Comparison of ENCODE assay signal across 24 mouse cellular contexts in genomic region chr6:121356041-121356440, GRCm38 (mm10). TPM values are rescaled to one million over a fixed set of nuclear protein-coding genes. Genes with fewer than 3 reads are reported as not detected.
DNase-seq lines count a peak whose midpoint lies in the region; ATAC-seq and TF ChIP-seq lines count a peak whose summit lies in the region.
"Had no signal": no experiment of that assay in that cellular context is flagged by ENCODE, and none has a peak within 500 bp of the region (broad histone marks: within the 10 kb centered on the region; RNA-seq: fewer than 3 reads in every experiment).

No protein-coding gene starts in this region.

- peak; percentile 54 for DNase-seq in gastrocnemius, adult 18-20 months (ENCODE audit: low spot score)
- no peak for DNase-seq in gastrocnemius, postnatal 25 days
- peak; percentile 95 for DNase-seq in heart, adult 11 months
- no peak for DNase-seq in heart, adult 8-10 months (ENCODE audit: low spot score)
- no peak for DNase-seq in liver, postnatal 0 days
- DNase-seq in liver, embryonic 11.5 days (ENCODE audit: low spot score), result no peak
- DNase-seq: adrenal gland, adult 8-10 months; adrenal gland, postnatal 14 days; adrenal gland, postnatal 36 days; B cell, adult 2 months; cerebellum, adult 11-12 months; cerebellum, adult 2 months; cerebellum, adult 9-10 months; cerebellum, postnatal 10 days; cerebellum, postnatal 25 days had no signal

- H3K4me3 ChIP-seq in liver, postnatal 0 days (ENCODE audit: low read depth, low read length), result no peak overlapping the region
- H3K4me3 ChIP-seq in liver, embryonic 11.5 days (ENCODE audit: low read depth, low read length), result no peak overlapping the region
- H3K4me3 ChIP-seq: embryonic facial prominence, embryonic 10.5 days; embryonic facial prominence, embryonic 12.5 days; forebrain, embryonic 13.5 days; forebrain, embryonic 15.5 days had no signal

- no peaks in the 10 kb centered on the region for H3K4me1 ChIP-seq in liver, postnatal 0 days (ENCODE audit: insufficient read depth)
- no peaks in the 10 kb centered on the region for H3K4me1 ChIP-seq in liver, embryonic 11.5 days (replicated peaks; ENCODE audit: control insufficient read depth, insufficient read depth, low read length)
- H3K4me1 ChIP-seq: embryonic facial prominence, embryonic 10.5 days; embryonic facial prominence, embryonic 12.5 days had no signal

- H3K27ac ChIP-seq in liver, postnatal 0 days (ENCODE audit: low read depth), result no peak overlapping the region
- H3K27ac ChIP-seq in liver, embryonic 11.5 days (ENCODE audit: low read depth, low read length), result no peak overlapping the region
- H3K27ac ChIP-seq: embryonic facial prominence, embryonic 10.5 days; embryonic facial prominence, embryonic 12.5 days; forebrain, embryonic 13.5 days; forebrain, embryonic 15.5 days had no signal

- no peak for ATAC-seq in liver, postnatal 0 days
- no peak for ATAC-seq in liver, embryonic 11.5 days (replicated peaks; ENCODE audit: low FRiP score)
- ATAC-seq: activated CD4-positive, CD25-positive, alpha-beta regulatory T cell, adult 4 months; CD4-positive, CD25-positive, alpha-beta regulatory T cell, adult 4 months; forebrain, embryonic 13.5 days; forebrain, embryonic 15.5 days; Patski had no signal

- H3K36me3 ChIP-seq in liver, postnatal 0 days (replicated peaks; ENCODE audit: insufficient read depth, low read length), result peaks cover 8% of the 10 kb centered on the region; the same call in 1 of the 2 replicates
- H3K36me3 ChIP-seq in liver, embryonic 11.5 days (ENCODE audit: control insufficient read depth, insufficient read depth, low read length), result no peaks in the 10 kb centered on the region
- H3K36me3 ChIP-seq: embryonic facial prominence, embryonic 10.5 days; embryonic facial prominence, embryonic 12.5 days; forebrain, embryonic 15.5 days; G1E had no signal

- WGBS in liver, postnatal 0 days (ENCODE audit: insufficient replicate concordance), result 84% methylated on average over 1 of the region's 1 CpGs
- WGBS in liver, embryonic 11.5 days, result 56% methylated on average over 1 of the region's 1 CpGs

- TF ChIP-seq CTCF in liver, postnatal 0 days (IDR thresholded peaks at IDR 0.05; ENCODE audit: low read depth), result no peak

- H3K4me2 ChIP-seq in liver, postnatal 0 days (ENCODE audit: low read depth, low read length), result no peak overlapping the region
- H3K4me2 ChIP-seq in liver, embryonic 11.5 days, result no peak overlapping the region
- H3K4me2 ChIP-seq: embryonic facial prominence, embryonic 12.5 days; forebrain, embryonic 13.5 days; forebrain, embryonic 15.5 days had no signal

- 0 out of 2 replicates have a peak, but pooled peaks have one; percentile 36 for TF ChIP-seq EP300 in liver, postnatal 0 days (IDR thresholded peaks at IDR 0.05; ENCODE audit: low read depth)

- H3K27me3 ChIP-seq in liver, postnatal 0 days (ENCODE audit: insufficient read depth, low read length), result no peaks in the 10 kb centered on the region
- no peaks in the 10 kb centered on the region for H3K27me3 ChIP-seq in liver, embryonic 11.5 days (replicated peaks; ENCODE audit: control insufficient read depth, insufficient read depth, low read length)
- H3K27me3 ChIP-seq: CH12.LX; embryonic facial prominence, embryonic 12.5 days; forebrain, embryonic 15.5 days had no signal

- no peak overlapping the region for H3K9ac ChIP-seq in liver, postnatal 0 days (replicated peaks)
- no peak overlapping the region for H3K9ac ChIP-seq in liver, embryonic 11.5 days (ENCODE audit: low read depth, low read length)
- H3K9ac ChIP-seq: embryonic facial prominence, embryonic 12.5 days; forebrain, embryonic 13.5 days; forebrain, embryonic 15.5 days had no signal

- no peaks in the 10 kb centered on the region for H3K9me3 ChIP-seq in liver, postnatal 0 days (ENCODE audit: low read length)
- H3K9me3 ChIP-seq in liver, embryonic 11.5 days (ENCODE audit: control insufficient read depth, low read length), result no peaks in the 10 kb centered on the region
- H3K9me3 ChIP-seq: embryonic facial prominence, embryonic 10.5 days; embryonic facial prominence, embryonic 12.5 days; forebrain, embryonic 13.5 days; forebrain, embryonic 15.5 days; G1E had no signal

RNA-seq across cellular contexts. Expression of gene Slc6a12, which starts 13.2 kb away (rescaled TPM):
- under 1 TPM in 1 of 2 experiments, not detected in 1; 0.26 TPM for total RNA-seq in gastrocnemius, adult 18-20 months (2021)
- under 1 TPM in 1 of 2 experiments, not detected in 1; 0.32 TPM for total RNA-seq in gastrocnemius, postnatal 25 days (2021)
- not detected for total RNA-seq in heart, adult 8-10 months (2022)
- 23.6 and 25.8 TPM in 2 replicates for polyA plus RNA-seq in liver, postnatal 0 days (2015; fragmentation: Nextera tagmentation; extraction: Ambion mirVana)
- polyA plus RNA-seq in liver, embryonic 11.5 days (2014; fragmentation: Nextera tagmentation; extraction: Ambion mirVana), result 1.1 and 1.4 TPM in 2 replicates
- total RNA-seq: G1E had no signal
- polyA plus RNA-seq: activated CD4-positive, CD25-positive, alpha-beta regulatory T cell, adult 4 months; CD4-positive, CD25-positive, alpha-beta regulatory T cell, adult 4 months; embryonic facial prominence, embryonic 12.5 days; G1E had no signal

RNA-seq across cellular contexts. Expression of gene Slc6a13, which starts 56.0 kb away (rescaled TPM):
- total RNA-seq in gastrocnemius, adult 18-20 months (2021), result under 1 TPM; 0.57 to 0.74 TPM
- total RNA-seq in gastrocnemius, postnatal 25 days (2021), result under 1 TPM; 0.79 to 0.86 TPM
- under 1 TPM in 2 of 4 experiments, not detected in 2; 0.46 to 0.49 TPM for total RNA-seq in heart, adult 8-10 months (2022)
- 77.9 and 84.7 TPM in 2 replicates for polyA plus RNA-seq in liver, postnatal 0 days (2015; fragmentation: Nextera tagmentation; extraction: Ambion mirVana)
- 17.6 and 18.7 TPM in 2 replicates for polyA plus RNA-seq in liver, embryonic 11.5 days (2014; fragmentation: Nextera tagmentation; extraction: Ambion mirVana)
- polyA plus RNA-seq: Patski had no signal

Comparison
In these comparisons a context has a peak if more than half of its experiments do, and no peak if none do; other contexts are left out.
1. DNase-seq: peak in gastrocnemius, adult 18-20 months (single experiment) and heart, adult 11 months (single experiment); none in gastrocnemius, postnatal 25 days (single experiment), heart, adult 8-10 months (single experiment), liver, postnatal 0 days (single experiment) and liver, embryonic 11.5 days (single experiment).